Mouse (Mus musculus): ENCODE measurements at regions not wholly inside any gene's neighbourhood (a gene's known extent, or its start where the extent isn't known, plus 50 kb on each side); places are given as distances from the start of the nearest gene placed in this dataset.
"Not testable (repeated sequence)": the region's sequence is repeated elsewhere in the genome, so short reads cannot be mapped to it uniquely, and the experiment has no call there.

DNA sequence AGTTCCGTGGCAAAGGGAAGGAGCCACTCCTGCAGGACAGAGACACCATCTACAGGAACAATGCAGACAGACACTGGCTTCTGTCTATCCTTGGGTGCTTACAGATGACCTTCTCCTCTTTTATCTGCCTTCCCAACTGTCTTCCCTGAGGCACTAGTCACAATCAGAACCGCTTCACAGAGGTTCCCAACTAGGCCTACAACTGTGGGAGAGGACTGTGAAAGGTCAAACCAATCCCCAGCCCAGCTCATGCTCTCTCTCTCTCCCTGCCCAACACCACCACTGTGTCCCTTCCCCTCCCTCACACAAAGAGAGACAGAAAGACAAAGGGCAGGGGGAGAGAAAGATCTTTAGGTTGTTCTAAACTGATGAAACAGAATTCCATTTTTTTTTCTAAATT lies 61.3 kb downstream of the Tmem17 start:
- Histone ChIP-seq H3K4me1 (no peaks in the 10 kb centered on the region), H3K9me3 (no peaks in the 10 kb centered on the region), H3K27ac (no peak overlapping the region), H3K27me3 (ENCODE audit: poor library complexity, severe bottlenecking) (no peaks in the 10 kb centered on the region), H3K36me3 (replicated peaks) (no peaks in the 10 kb centered on the region), H3K4me3 (no peak overlapping the region)
- no peak for DNase-seq (ENCODE audit: extremely low spot score, low spot score)
- 57% methylated on average over 2 of the region's 2 CpGs for WGBS

DNA sequence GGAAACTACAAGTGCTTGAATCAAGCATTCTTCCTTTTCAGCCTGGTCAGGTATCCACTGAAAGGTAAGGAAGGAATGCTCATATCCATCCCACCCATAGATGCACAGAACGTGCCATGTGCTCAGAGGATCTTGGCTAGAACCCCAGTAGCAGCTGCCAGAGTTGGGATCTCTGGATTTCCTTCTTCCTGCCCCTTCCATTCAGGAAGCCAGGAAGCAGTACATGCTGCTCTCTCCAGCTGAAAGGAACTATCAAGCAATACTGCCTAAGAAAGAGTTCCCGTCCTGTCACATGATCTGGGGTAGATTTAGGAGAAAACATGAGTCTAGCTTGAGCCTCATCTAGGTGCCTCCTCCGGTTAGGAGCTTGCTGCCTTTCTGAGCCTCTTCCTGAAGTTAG lies 61.9 kb downstream of the Tmem17 start:
- 84% methylated on average over 3 of the region's 3 CpGs for WGBS
- Histone ChIP-seq H3K4me1 (no peaks in the 10 kb centered on the region), H3K4me3 (no peak overlapping the region), H3K36me3 (replicated peaks) (no peaks in the 10 kb centered on the region), H3K9me3 (no peaks in the 10 kb centered on the region), H3K27ac (no peak overlapping the region), H3K27me3 (ENCODE audit: poor library complexity, severe bottlenecking) (no peaks in the 10 kb centered on the region)
- DNase-seq (ENCODE audit: extremely low spot score, low spot score), result no peak

DNA sequence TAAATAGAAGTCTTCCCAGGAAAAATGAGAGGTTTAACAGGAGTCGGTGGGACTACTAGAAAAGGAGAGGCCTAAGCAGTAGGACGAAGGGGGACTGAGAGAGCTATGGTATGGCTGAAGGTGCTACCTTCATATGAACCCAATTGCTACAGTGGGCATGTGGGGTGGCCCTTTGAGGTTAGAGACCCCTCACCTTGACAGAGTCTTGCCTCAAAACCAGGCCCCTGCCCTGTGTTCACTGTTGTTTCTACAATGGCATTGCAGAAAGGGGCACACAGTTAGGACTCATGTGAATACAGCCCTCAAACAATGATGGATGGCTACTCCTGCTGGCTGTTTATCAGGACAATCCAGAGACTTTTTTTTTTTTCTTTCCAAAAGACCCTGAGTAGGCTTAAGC lies 62.6 kb downstream of the Tmem17 start:
- no peak for DNase-seq (ENCODE audit: extremely low spot score, low spot score)
- WGBS, result 92% methylated on average over 2 of the region's 2 CpGs
- H3K27ac ChIP-seq, result no peak overlapping the region
- H3K36me3 ChIP-seq (replicated peaks), result no peaks in the 10 kb centered on the region
- no peak overlapping the region for H3K4me3 ChIP-seq
- H3K4me1 ChIP-seq, result no peaks in the 10 kb centered on the region
- H3K27me3 ChIP-seq (ENCODE audit: poor library complexity, severe bottlenecking), result no peaks in the 10 kb centered on the region
- H3K9me3 ChIP-seq, result no peaks in the 10 kb centered on the region

DNA sequence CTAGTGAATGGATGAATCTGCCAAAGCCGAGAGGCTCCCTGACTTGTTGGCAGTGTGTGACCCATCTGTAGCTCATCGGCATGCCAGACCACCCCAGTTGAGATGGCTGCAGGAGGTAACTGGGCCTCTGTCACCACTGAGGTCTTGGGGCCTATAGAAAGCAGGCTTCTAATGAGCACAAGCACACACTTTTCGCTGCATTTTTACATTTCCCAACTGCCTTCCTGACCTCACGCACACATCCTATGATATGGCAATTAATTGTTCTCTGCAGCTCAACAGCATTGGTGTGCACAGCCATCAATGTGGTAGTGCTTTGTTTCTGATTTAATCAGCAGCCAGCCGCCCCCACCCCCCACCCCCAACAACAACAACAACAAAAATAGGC lies 72.2 kb downstream of the Tmem17 start:
- 43% methylated on average over 5 of the region's 5 CpGs for WGBS
- Histone ChIP-seq H3K4me1 (peaks cover 34% of the 10 kb centered on the region), H3K9me3 (no peaks in the 10 kb centered on the region), H3K27ac (peak overlapping the region; percentile 80), H3K4me3 (peak overlapping the region; percentile 36; the same call in 1 of the 2 replicates), H3K27me3 (ENCODE audit: poor library complexity, severe bottlenecking) (no peaks in the 10 kb centered on the region), H3K36me3 (replicated peaks) (no peaks in the 10 kb centered on the region)
- DNase-seq (ENCODE audit: extremely low spot score, low spot score), result no peak

DNA sequence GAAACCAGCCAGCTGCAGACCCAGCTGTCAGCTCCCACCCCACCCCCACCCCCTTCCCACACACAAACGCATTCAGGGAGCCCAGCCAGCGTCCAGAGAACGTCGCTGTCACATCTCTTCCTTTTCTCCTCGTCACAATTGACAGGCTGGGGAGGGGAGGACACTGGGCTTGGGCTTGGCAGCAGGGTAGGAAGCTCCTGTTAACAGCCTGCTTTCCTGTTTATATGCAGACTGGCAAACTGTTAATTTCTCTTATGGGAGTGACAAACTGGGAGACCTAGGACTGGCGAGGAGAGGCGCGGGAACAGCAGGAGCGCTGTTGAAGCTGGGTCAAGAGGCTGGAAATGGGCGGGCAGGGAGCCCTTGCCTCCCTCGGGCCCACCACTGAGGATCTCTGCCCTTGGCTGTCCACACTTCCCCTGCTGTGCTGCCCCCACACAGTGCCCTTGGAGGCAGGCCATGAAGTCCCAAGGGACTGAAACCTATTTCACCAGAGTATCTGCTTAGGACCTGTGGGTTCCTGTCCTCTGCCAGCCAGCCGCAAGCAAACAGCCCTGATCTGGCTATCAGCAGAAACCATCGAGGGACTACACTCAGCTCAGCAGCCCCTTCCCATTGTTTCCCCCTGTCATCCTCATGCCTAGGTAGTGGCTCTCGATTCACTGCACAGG lies 72.7 kb downstream of the Tmem17 start:
- Histone ChIP-seq H3K27ac (peak overlapping the region; percentile 80), H3K9me3 (no peaks in the 10 kb centered on the region), H3K4me1 (peaks cover 38% of the 10 kb centered on the region), H3K36me3 (replicated peaks) (no peaks in the 10 kb centered on the region), H3K27me3 (ENCODE audit: poor library complexity, severe bottlenecking) (no peaks in the 10 kb centered on the region), H3K4me3 (peak overlapping the region; percentile 36)
- DNase-seq (ENCODE audit: extremely low spot score, low spot score), result peak; percentile 23
- 15% methylated on average over 14 of the region's 14 CpGs for WGBS

DNA sequence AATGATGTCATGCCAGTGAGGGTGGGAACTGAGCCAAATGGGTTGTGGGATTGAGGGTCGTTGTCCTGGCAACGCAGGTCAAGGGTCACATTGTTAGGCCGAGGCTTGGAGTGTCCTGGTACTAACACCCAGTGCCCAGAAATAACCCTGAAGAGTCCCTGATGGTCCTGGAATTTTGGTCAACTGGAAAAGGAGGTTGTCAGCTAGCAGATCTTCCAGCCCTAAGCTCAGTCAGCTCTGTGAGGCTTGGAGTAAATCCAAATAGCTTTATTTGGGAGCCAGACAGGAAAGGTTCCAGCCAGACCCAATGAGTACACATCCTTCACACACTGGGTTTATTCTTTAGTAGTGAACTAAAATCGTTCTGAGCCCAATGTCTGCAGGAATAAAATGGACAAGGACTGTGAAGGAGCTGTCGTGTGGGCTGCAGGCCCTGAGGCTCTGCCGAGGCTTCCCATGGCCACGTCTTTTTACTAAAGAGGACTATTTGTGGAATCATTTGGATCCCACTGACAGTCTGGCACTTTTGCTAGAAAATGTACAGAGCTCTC lies 75.9 kb downstream of the Tmem17 start:
- Histone ChIP-seq H3K27ac (no peak overlapping the region), H3K27me3 (ENCODE audit: poor library complexity, severe bottlenecking) (no peaks in the 10 kb centered on the region), H3K4me1 (peaks cover 42% of the 10 kb centered on the region), H3K9me3 (no peaks in the 10 kb centered on the region), H3K36me3 (replicated peaks) (no peaks in the 10 kb centered on the region), H3K4me3 (no peak overlapping the region)
- WGBS, result 58% methylated on average over 7 of the region's 7 CpGs
- DNase-seq (ENCODE audit: extremely low spot score, low spot score), result no peak

DNA sequence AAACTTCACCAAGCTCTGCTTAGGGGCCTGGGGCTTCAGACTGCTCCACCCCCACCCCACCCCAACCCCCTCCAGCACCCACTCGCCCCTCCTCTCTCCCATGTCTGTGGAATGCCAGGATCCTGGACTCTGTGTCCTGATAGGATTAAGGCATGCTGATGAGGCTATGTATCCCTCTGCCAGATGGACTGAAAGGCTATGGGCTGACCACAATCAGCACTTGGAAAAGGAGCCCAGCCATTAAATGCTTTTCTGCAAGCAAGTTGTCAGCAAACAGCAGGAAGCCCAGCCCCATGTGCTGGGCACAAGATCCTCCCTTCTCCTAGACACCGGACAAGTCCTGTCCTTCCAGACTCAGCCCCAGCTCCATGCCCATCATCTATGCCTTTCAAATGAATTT lies 76.7 kb downstream of the Tmem17 start:
- Histone ChIP-seq H3K9me3 (no peaks in the 10 kb centered on the region), H3K27ac (peak overlapping the region; percentile 12; the same call in 1 of the 2 replicates), H3K4me1 (peaks cover 42% of the 10 kb centered on the region), H3K4me3 (no peak overlapping the region), H3K27me3 (ENCODE audit: poor library complexity, severe bottlenecking) (no peaks in the 10 kb centered on the region), H3K36me3 (replicated peaks) (no peaks in the 10 kb centered on the region)
- DNase-seq (ENCODE audit: extremely low spot score, low spot score), result no peak
- WGBS, result 42% methylated on average over 2 of the region's 2 CpGs

DNA sequence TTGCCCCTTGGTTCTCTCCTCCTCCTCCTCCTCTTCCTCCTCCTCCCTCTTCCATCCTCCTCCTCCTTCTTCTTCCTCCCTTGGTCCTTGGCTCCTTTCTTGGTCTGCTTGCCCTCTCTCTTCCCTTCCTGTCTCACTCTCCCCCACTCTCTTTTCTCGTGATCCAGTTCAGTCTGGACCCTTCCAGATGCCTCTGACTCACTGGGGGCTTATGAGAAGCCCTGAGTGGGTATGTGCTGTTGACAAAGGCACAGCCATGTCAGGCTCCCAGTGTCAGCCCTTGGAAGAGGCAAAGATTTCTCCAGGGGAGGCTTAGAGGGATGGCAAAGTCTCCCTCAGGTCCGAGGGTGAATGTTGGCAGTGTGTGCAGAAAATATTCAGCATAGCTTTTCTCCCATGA lies 78.0 kb downstream of the Tmem17 start:
- H3K36me3 ChIP-seq (replicated peaks), result no peaks in the 10 kb centered on the region
- H3K9me3 ChIP-seq, result no peaks in the 10 kb centered on the region
- no peak overlapping the region for H3K27ac ChIP-seq
- peaks cover 31% of the 10 kb centered on the region for H3K4me1 ChIP-seq
- no peak overlapping the region for H3K4me3 ChIP-seq
- 64% methylated on average over 2 of the region's 2 CpGs for WGBS
- no peak for DNase-seq (ENCODE audit: extremely low spot score, low spot score)
- no peaks in the 10 kb centered on the region for H3K27me3 ChIP-seq (ENCODE audit: poor library complexity, severe bottlenecking)

DNA sequence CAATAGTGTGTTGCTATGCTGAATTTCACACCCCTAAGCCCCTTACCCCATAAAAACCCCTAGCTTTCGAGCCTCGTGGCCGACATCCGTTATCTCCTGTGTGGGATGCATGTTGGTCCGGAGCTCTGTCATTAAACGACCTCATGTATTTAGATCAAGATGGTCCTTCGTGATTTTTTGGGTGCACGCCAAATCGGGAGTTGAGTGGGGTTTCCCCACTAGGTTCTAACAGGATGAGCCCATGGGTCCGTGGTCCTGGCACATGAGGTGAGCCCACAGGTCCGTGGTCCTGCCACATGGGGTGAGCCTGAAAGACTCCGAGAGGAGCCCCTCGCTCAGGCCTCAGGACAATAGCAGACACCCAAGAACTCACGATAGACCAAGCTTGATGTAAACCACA lies 79.2 kb downstream of the Tmem17 start:
- 91% methylated on average over 14 of the region's 14 CpGs for WGBS
- not testable (repeated sequence) for DNase-seq (ENCODE audit: extremely low spot score, low spot score)

DNA sequence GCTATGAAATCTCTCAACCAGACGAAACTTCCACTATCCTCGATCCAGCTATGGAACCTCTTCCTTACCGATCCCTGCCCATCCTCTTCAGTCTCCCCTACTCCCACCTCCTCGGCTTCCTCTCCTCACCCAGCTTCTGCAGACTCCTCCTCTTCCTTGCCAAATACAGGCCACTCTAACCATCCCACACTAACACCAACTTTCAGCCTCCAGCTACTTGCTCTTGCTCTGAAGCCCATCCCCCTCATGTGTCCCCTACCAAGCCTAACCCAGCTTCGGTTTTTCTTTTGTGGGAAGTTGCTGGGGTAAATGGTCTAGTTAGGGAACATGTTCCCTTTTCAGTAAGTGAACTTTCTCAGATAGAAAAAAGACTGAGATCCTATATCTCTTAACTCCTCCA lies 80.8 kb downstream of the Tmem17 start:
- H3K27ac ChIP-seq, result no peak overlapping the region
- no peaks in the 10 kb centered on the region for H3K27me3 ChIP-seq (ENCODE audit: poor library complexity, severe bottlenecking)
- no peaks in the 10 kb centered on the region for H3K36me3 ChIP-seq (replicated peaks)
- no peak for DNase-seq (ENCODE audit: extremely low spot score, low spot score)
- H3K4me1 ChIP-seq, result peaks cover 21% of the 10 kb centered on the region
- H3K9me3 ChIP-seq, result no peaks in the 10 kb centered on the region
- 93% methylated on average over 5 of the region's 5 CpGs for WGBS
- H3K4me3 ChIP-seq, result no peak overlapping the region

More for the DNA sequence above, 79.2 kb downstream of the Tmem17 start:
- H3K36me3 ChIP-seq (replicated peaks); H3K27me3 ChIP-seq (ENCODE audit: poor library complexity, severe bottlenecking); H3K9me3 ChIP-seq; H3K4me3 ChIP-seq; H3K27ac ChIP-seq: not testable (repeated sequence)
- peaks cover 27% of the 10 kb centered on the region for H3K4me1 ChIP-seq

DNA sequence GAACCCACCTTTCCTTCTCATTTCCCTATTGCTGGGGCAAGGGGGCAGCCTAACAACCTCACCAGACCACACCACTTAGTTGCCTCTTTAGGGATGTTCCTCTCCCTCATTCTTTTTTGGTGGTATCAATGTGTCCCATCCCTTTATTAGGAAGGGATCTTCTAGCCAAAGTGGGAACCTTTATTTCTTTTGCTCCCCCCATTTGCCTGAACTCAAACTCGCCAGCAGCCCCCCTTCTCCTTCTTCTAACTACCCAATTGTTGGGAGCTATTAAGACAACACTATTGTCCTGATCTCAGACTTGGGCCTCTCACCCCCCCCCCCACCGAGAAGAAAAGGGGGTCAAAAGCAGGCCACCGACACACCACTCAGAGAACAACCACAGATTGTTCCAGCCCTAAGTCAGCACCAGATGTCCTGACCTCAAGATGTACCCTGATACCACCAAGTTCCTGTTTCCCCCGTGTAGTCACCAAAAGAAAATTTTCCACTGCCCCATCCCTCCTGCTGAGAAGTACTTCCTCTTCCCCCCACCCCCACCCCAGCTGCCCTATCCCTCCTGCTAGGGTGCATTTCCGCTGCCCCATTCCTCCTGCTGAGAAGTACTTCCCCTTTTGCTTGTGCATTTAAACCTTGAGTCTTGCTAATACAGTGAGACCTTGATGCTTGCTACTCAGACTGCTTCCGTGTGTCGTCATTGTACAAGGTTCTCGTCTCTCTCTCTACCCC lies 84.4 kb downstream of the Tmem17 start:
- no peaks in the 10 kb centered on the region for H3K36me3 ChIP-seq (replicated peaks)
- no peak overlapping the region for H3K27ac ChIP-seq
- no peaks in the 10 kb centered on the region for H3K9me3 ChIP-seq
- 81% methylated on average over 8 of the region's 8 CpGs for WGBS
- no peak for DNase-seq (ENCODE audit: extremely low spot score, low spot score)
- H3K27me3 ChIP-seq (ENCODE audit: poor library complexity, severe bottlenecking), result no peaks in the 10 kb centered on the region
- H3K4me3 ChIP-seq, result no peak overlapping the region
- no peaks in the 10 kb centered on the region for H3K4me1 ChIP-seq

DNA sequence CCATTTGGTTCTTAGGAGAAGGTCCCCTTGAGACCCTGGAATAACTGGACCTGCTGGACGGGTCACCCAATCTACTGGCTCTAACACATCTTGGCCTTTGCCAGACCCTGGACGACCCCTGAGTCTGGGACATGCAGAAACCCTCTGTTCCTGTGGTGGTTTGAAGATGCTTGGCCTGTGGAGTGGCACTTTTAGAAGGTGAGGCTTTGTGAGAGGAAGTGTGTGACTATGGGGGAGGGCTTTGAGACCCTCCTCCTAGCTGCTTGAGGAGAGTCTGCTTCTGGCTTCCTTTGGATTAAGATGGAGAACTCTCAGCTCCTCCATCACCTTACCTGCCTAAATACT lies 84.9 kb downstream of the Tmem17 start:
- H3K4me3 ChIP-seq, result no peak overlapping the region
- H3K4me1 ChIP-seq, result no peaks in the 10 kb centered on the region
- no peaks in the 10 kb centered on the region for H3K27me3 ChIP-seq (ENCODE audit: poor library complexity, severe bottlenecking)
- H3K36me3 ChIP-seq (replicated peaks), result no peaks in the 10 kb centered on the region
- no peaks in the 10 kb centered on the region for H3K9me3 ChIP-seq
- H3K27ac ChIP-seq, result no peak overlapping the region
- DNase-seq (ENCODE audit: extremely low spot score, low spot score), result no peak
- 93% methylated on average over 2 of the region's 2 CpGs for WGBS

DNA sequence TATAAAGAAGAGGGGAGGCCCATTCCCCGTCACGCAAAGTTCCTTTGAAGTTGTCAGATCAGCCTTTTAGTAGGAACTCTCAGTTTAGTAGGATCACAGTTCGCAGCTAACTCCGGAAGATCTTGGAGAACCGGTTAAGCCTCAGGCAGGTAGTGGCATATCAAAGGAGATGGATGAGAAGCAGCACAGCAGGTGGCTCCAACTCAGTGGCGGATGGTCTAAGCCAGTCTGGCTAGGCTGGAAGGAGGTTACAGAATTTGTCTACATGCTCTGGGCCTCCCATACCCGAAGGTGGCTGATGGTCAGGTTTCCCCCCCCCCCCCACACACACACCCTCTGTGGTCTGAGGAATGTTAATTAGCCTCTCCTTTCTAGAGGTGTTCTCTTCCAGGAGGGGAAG lies 88.5 kb downstream of the Tmem17 start:
- 0 out of 2 replicates have a peak, but pooled peaks cover 2% of the 10 kb centered on the region for H3K4me1 ChIP-seq
- WGBS, result 60% methylated on average over 7 of the region's 7 CpGs
- no peak for DNase-seq (ENCODE audit: extremely low spot score, low spot score)
- no peaks in the 10 kb centered on the region for H3K36me3 ChIP-seq (replicated peaks)
- H3K27ac ChIP-seq, result no peak overlapping the region
- H3K27me3 ChIP-seq (ENCODE audit: poor library complexity, severe bottlenecking), result no peaks in the 10 kb centered on the region
- no peaks in the 10 kb centered on the region for H3K9me3 ChIP-seq
- no peak overlapping the region for H3K4me3 ChIP-seq

Measured in forebrain, embryonic 10.5 days (tissue).